Mouse (Mus musculus) lung, postnatal 0 days (tissue): ENCODE measurements around the gene Ubl3.

ENCODE experiments used
- CTCF ChIP-seq: IDR thresholded peaks from 2 replicates; pipeline ENCODE4 v1.5.1; 2016; ENCODE audit warnings: antibody characterized with exemption, mild to moderate bottlenecking
- EP300 ChIP-seq: IDR thresholded peaks from 2 replicates; pipeline ENCODE4 v1.6.1; 2016; ENCODE audit warnings: antibody characterized with exemption, mild to moderate bottlenecking, control low read depth

DNA sequence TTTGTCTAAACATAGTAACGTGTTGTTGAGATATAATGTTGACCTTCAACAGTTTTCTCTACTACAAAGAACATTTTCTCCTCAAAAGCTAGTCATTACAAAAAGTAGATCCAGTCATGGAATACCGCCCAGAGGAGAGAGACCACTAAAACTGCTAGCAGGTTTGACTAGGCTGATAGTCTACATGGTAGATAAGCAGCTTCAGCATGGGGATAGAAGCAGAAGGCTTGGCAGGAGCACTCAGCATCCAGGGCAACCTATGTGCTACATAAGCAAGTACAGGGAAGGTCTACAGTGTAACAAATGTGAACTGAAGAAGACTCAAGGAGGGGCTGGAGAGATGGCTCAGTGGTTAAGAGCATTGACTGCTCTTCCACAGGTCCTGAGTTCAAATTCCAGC is 7.9 kb downstream of the Ubl3 start:
- TF ChIP-seq CTCF: no peak
- TF ChIP-seq EP300: no peak
